Mouse (Mus musculus) hindbrain, postnatal 0 days (tissue): ENCODE measurements around the gene Zzef1. TPM values are rescaled to one million over a fixed set of nuclear protein-coding genes. Genes with fewer than 3 reads are reported as not detected.

Experiments used
- ATAC-seq: fragments of 200-750 bp; cut with Nextera tagmentation; 2 replicates; pipeline ENCODE4 v1.8.0; 2017; ENCODE audit warnings: mild to moderate bottlenecking, moderate TSS enrichment, moderate library complexity
- DNase-seq: peaks from one replicate; pipeline ENCODE4 v3.0.0-alpha.2; 2015; ENCODE audit warnings: low spot score
- H3K27ac ChIP-seq: fragments of 300-500 bp; sonication (generic); 2 replicates; pipeline ENCODE4 v1.5.1; 2014; ENCODE audit warnings: mild to moderate bottlenecking
- H3K27me3 ChIP-seq: fragments of 300-500 bp; sonication (generic); 2 replicates; pipeline ENCODE4 v1.6.1; 2014; ENCODE audit warnings: low read length, mixed read lengths; ENCODE audit not compliant: insufficient read depth
- H3K36me3 ChIP-seq: fragments of 300-500 bp; sonication (generic); 2 replicates; pipeline ENCODE4 v1.6.1; 2014; ENCODE audit warnings: low read length, mixed read lengths; ENCODE audit not compliant: insufficient read depth
- H3K4me1 ChIP-seq: fragments of 300-500 bp; sonication (generic); 2 replicates; pipeline ENCODE4 v1.6.1; 2014; ENCODE audit warnings: antibody characterized with exemption, low read length, mixed read lengths; ENCODE audit not compliant: insufficient read depth
- H3K4me2 ChIP-seq: fragments of 300-500 bp; sonication (generic); 2 replicates; pipeline ENCODE4 v1.6.1; 2014; ENCODE audit warnings: low read depth, mild to moderate bottlenecking, low read length, moderate library complexity, mixed read lengths
- H3K4me3 ChIP-seq: fragments of 300-500 bp; sonication (generic); 2 replicates; pipeline ENCODE4 v1.5.1; 2014; ENCODE audit warnings: low read length
- H3K9ac ChIP-seq: fragments of 300-500 bp; sonication (generic); replicated peaks from 2 replicates; pipeline ENCODE4 v1.6.1; 2014; ENCODE audit warnings: mild to moderate bottlenecking, low read length, moderate library complexity, mixed read lengths
- H3K9me3 ChIP-seq: fragments of 300-500 bp; sonication (generic); 2 replicates; pipeline ENCODE4 v1.6.1; 2016; ENCODE audit warnings: low read length, mixed read lengths
- CTCF ChIP-seq: IDR thresholded peaks from 2 replicates; pipeline ENCODE4 v1.5.1; 2016; ENCODE audit warnings: antibody characterized with exemption, control low read depth, low read depth
- WGBS: fragments of 180-500 bp; shearing (Covaris S2); extraction: QIAGEN DNeasy Blood & Tissue Kit; methylation state at CpG from one replicate; pipeline ENCODE4 v1.1.7; 2014; 5-methylcytosine and 5-hydroxymethylcytosine counted together
- polyA plus RNA-seq: library from polyadenylated mRNA; unstranded; fragments of >200 nt; fragmentation: Nextera tagmentation; extraction: Ambion mirVana; gene quantifications from 2 replicates; pipeline ENCODE4 v1.2.1, GENCODE M21; 2015
- total RNA-seq: library from RNA; depleted of rRNA; stranded (reverse); fragments of >200 nt; gene quantifications from 2 replicates; pipeline ENCODE4 v1.2.3, GENCODE M21; 2014; rRNA removed

Gene Zzef1
- total RNA-seq (37.1 and 43.2 TPM in 2 replicates), polyA plus RNA-seq (9.4 and 10.5 TPM in 2 replicates)

DNA sequence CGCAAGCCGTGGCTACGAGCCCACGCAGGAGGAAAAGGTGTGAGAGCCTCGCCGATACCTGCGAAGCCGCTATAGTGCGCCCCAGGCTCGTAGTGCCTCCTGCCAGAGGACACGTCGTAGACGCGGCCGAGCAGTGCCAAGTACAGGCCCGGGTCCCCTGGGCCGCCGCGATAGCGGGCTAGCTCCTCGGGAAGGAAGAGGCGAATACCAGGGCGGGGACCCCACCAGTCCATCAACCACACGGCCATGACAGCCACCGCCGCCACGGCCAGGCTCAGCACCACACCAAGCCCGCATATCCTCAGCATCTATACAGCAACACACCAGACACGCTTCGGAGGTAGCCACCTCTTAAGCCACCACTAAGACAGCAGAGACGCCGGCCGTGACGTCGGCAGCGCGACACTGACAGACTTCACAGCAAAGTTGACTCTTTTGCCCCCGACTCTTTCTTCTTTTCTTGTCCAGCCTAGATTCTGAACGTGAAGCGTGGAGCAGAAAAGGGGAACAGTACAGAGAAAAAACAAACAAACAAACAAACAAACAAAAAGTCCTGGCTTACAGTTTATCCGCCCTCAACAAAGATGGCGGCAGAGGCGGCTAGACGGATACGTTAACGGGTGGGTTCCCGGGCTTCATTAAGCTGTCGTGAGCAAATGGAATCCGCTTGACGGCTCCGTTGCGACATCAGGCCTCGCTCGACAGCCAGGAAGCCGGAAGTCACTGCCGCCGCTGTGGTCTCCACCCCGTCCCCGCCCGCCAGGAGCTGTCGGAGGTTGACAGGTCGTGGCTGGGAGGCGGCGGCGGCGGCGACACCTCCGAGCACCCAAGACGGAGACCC, at the start of gene Zzef1, which contains the start of gene Cyb5d2:
Gene Zzef1 (plus strand): TSS at position 772 of the 841 bp plus-strand sequence.
Gene Cyb5d2 (minus strand): TSS at position 688 of the 841 bp plus-strand sequence.
- WGBS, result under 1% methylated on average over 69 of the region's 69 CpGs
- no peak for TF ChIP-seq CTCF
- DNase-seq, result peak; percentile 98
- Histone ChIP-seq H3K4me3 (peak within 1 kb of the TSS; percentile 92), H3K27me3 (no peaks in the 10 kb centered on the region), H3K4me2 (peak within 1 kb of the TSS; percentile 88), H3K9me3 (no peaks in the 10 kb centered on the region), H3K27ac (peak within 1 kb of the TSS; percentile 96), H3K4me1 (no peaks in the 10 kb centered on the region), H3K9ac (peak within 1 kb of the TSS; percentile 92), H3K36me3 (no peaks in the 10 kb centered on the region)
- ATAC-seq, result peak; percentile 95

DNA sequence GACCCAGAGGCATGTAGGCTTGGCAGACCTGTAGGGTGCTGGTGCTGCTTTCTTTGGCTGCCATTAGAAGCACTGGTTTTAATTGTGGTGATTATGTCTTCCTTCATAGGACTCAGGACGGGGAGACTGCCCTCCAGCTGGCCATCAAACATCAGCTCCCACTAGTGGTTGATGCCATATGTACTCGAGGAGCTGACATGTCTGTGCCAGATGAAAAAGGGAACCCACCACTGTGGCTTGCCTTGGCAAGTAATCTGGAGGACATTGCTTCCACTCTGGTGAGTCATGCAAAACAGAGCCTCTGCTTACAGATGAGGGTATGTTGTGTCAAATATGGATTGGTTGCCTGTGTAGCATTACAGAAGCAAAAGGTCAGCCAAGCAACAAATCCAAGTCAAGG, 44.1 kb upstream of the Zzef1 start:
- DNase-seq (peak; percentile 8), ATAC-seq (no peak)
- TF ChIP-seq CTCF, result peak; percentile 48
- H3K27me3 ChIP-seq, result no peaks in the 10 kb centered on the region
- 30% methylated on average over 2 of the region's 2 CpGs for WGBS
- H3K4me2 ChIP-seq, result no peak overlapping the region
- H3K9me3 ChIP-seq, result no peaks in the 10 kb centered on the region
- H3K4me1 ChIP-seq, result no peaks in the 10 kb centered on the region
- H3K4me3 ChIP-seq, result no peak overlapping the region
- peaks cover 81% of the 10 kb centered on the region for H3K36me3 ChIP-seq
- H3K9ac ChIP-seq, result no peak overlapping the region
- H3K27ac ChIP-seq, result no peak overlapping the region

DNA sequence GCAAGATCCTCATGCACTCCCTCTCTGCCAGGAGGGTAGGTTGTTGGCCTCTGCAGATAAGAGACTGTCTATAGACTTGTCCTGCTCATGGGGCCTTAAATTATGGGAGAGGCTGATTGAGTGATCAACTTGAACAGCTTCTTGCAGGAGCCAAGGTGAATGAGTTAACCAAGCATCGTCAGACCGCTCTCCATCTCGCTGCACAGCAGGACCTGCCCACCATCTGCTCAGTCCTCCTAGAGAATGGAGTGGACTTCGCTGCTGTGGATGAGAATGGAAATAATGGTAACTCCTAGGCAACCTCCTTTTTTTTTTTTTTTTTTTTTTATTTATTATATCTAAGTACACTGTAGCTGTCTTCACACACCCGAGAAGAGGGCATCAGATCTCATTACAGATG, 37.7 kb upstream of the Zzef1 start:
- Histone ChIP-seq H3K27ac (no peak overlapping the region), H3K9me3 (no peaks in the 10 kb centered on the region), H3K27me3 (no peaks in the 10 kb centered on the region), H3K4me1 (no peaks in the 10 kb centered on the region), H3K4me3 (no peak overlapping the region), H3K4me2 (no peak overlapping the region), H3K9ac (no peak overlapping the region), H3K36me3 (peaks cover 83% of the 10 kb centered on the region)
- 82% methylated on average over 5 of the region's 5 CpGs for whole genome bisulfite sequencing
- TF ChIP-seq CTCF, result no peak
- no peak for ATAC-seq
- no peak for DNase-seq

DNA sequence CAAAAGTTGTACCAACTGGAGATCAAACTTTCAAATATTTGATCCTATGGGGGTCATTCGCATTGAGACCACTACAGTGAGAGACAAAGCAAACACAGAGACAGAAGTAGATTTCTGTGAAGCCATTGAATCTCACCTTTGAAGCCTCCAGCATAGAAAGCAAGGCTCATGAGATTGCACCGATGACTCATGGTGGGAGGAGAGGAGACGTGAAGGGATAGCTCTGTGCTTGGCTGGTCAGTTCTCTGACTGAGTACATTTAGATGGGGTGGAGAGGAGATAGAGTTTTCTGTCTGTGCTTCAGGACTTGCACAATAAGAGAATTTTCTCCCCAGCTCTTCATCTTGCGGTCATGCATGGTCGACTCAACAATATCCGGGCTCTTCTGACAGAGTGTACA, 36.4 kb upstream of the Zzef1 start:
- Histone ChIP-seq H3K4me2 (no peak overlapping the region), H3K4me1 (no peaks in the 10 kb centered on the region), H3K27ac (no peak overlapping the region), H3K9me3 (no peaks in the 10 kb centered on the region), H3K36me3 (peaks cover 90% of the 10 kb centered on the region), H3K9ac (no peak overlapping the region), H3K4me3 (no peak overlapping the region), H3K27me3 (no peaks in the 10 kb centered on the region)
- ATAC-seq (no peak), DNase-seq (no peak)
- 93% methylated on average over 6 of the region's 6 CpGs for WGBS
- no peak for TF ChIP-seq CTCF

- no peak for DNase-seq
- H3K9me3 ChIP-seq, result no peaks in the 10 kb centered on the region
- no peaks in the 10 kb centered on the region for H3K4me1 ChIP-seq
- no peak overlapping the region for H3K27ac ChIP-seq
- 94% methylated on average over 1 of the region's 1 CpGs for WGBS
- H3K9ac ChIP-seq, result no peak overlapping the region
- ATAC-seq, result no peak
- H3K36me3 ChIP-seq, result peaks cover 81% of the 10 kb centered on the region
- no peak overlapping the region for H3K4me3 ChIP-seq
- H3K27me3 ChIP-seq, result no peaks in the 10 kb centered on the region
- no peak overlapping the region for H3K4me2 ChIP-seq
- no peak for TF ChIP-seq CTCF
Observed at GRCm38 (mm10) chr11:72760781-72761180, 35.2 kb upstream of the Zzef1 start.

DNA sequence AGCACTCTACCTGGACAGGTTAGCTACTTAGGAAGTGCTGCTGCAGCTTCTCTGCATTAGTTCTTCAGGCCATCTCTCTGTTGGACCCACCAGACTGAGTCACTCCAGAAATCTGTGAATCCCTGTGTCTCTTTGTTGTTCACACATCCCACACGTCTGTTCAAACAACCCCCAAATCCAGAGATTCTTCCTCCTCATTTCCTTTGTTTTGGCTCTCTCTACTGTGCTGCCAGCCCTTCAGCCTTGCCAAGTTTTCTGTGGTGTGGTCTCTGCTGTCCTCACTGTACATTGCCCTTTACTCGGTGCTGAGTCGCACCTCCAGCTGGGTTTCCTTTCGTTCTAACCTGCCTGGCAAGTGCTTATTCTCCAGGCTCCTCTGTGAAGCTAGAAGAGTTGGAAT, 31.8 kb upstream of the Zzef1 start:
- H3K9me3 ChIP-seq, result no peaks in the 10 kb centered on the region
- ATAC-seq (no peak), DNase-seq (no peak)
- no peak overlapping the region for H3K4me2 ChIP-seq
- no peaks in the 10 kb centered on the region for H3K4me1 ChIP-seq
- 82% methylated on average over 4 of the region's 4 CpGs for WGBS
- no peak overlapping the region for H3K9ac ChIP-seq
- no peak overlapping the region for H3K4me3 ChIP-seq
- H3K27me3 ChIP-seq, result no peaks in the 10 kb centered on the region
- H3K27ac ChIP-seq, result no peak overlapping the region
- TF ChIP-seq CTCF, result no peak
- peaks cover 68% of the 10 kb centered on the region for H3K36me3 ChIP-seq

DNA sequence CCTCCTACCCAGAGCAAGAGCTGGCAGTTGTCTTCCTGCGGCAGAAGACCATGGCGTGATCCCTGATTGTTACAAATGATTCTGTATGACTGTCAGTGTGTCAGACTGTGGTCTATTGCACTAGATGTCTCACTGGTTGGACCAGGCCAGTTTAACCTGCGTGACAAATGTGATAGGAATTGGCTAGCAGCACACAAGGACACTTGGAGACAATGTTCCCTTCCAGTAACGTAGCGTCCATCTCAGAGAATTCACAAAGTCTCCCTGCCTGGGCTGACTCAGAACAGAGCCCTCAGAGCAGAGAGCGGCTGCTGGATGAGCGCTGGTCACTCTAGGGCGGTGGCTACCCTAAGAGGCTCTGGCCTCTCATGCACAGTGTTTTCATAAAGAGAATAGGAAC, 28.3 kb upstream of the Zzef1 start:
- 91% methylated on average over 8 of the region's 8 CpGs for WGBS
- ATAC-seq, result no peak

More for the DNA sequence above, 28.3 kb upstream of the Zzef1 start:
- H3K4me3 ChIP-seq, result no peak overlapping the region
- H3K36me3 ChIP-seq, result peaks cover 37% of the 10 kb centered on the region
- H3K27me3 ChIP-seq, result no peaks in the 10 kb centered on the region
- no peak for TF ChIP-seq CTCF
- no peak overlapping the region for H3K4me2 ChIP-seq
- H3K9ac ChIP-seq, result no peak overlapping the region
- H3K27ac ChIP-seq, result no peak overlapping the region
- no peaks in the 10 kb centered on the region for H3K9me3 ChIP-seq
- H3K4me1 ChIP-seq, result no peaks in the 10 kb centered on the region
- DNase-seq, result no peak
